Mouse (Mus musculus) MEL (cell line): ENCODE measurements around the gene Dars. TPM values are rescaled to one million over a fixed set of nuclear protein-coding genes. Genes with fewer than 3 reads are reported as not detected.
A peak's percentile ranks its signal among the peaks of the same experiment; 100 is the strongest.

Experiments used
- DNase-seq: peaks from one replicate; pipeline ENCODE4 v3.0.0; 2011; ENCODE audit warnings: low read depth, low spot score
- H3K27ac ChIP-seq: 2 replicates; pipeline ENCODE4 v1.5.1; 2012; ENCODE audit warnings: low read depth, mild to moderate bottlenecking, control low read depth, low read length, moderate library complexity; ENCODE audit not compliant: control insufficient read depth
- H3K27me3 ChIP-seq, 2 experiments: fragments of 150-350 bp in 1 of 2; sonication (generic) in 1 of 2; 2 replicates each; pipeline ENCODE4 v1.6.1; 2012; ENCODE audit warnings: low read length in 2 of 2, mild to moderate bottlenecking in 2 of 2, improper control_type of control experiment in 1 of 2, moderate library complexity in 1 of 2; ENCODE audit not compliant: insufficient read depth in 2 of 2, control insufficient read depth in 1 of 2
- H3K36me3 ChIP-seq, 2 experiments: 2 replicates each; pipeline ENCODE4 v1.6.1; 2012 to 2014; ENCODE audit warnings: low read length in 2 of 2, improper control_type of control experiment in 1 of 2, inconsistent platforms in 1 of 2, mild to moderate bottlenecking in 1 of 2; ENCODE audit not compliant: insufficient read depth in 2 of 2, control insufficient read depth in 1 of 2
- H3K4me1 ChIP-seq, 2 experiments: fragments of 150-350 bp in 1 of 2; sonication (generic) in 1 of 2; 2 replicates each; pipeline ENCODE4 v1.6.1; 2012; ENCODE audit warnings: low read length in 2 of 2, improper control_type of control experiment in 1 of 2, mild to moderate bottlenecking in 1 of 2; ENCODE audit not compliant: insufficient read depth in 2 of 2, control insufficient read depth in 1 of 2
- H3K4me3 ChIP-seq, 2 experiments: fragments of 150-350 bp in 1 of 2; sonication (generic) in 1 of 2; 2 replicates each; pipeline ENCODE4 v1.5.1; 2012; ENCODE audit warnings: low read depth in 2 of 2, low read length in 2 of 2, mild to moderate bottlenecking in 2 of 2, moderate library complexity in 2 of 2, control low read depth in 1 of 2, improper control_type of control experiment in 1 of 2; ENCODE audit not compliant: control insufficient read depth in 1 of 2, insufficient read depth in 1 of 2
- H3K79me2 ChIP-seq: 2 replicates; pipeline ENCODE4 v1.6.1; 2012; ENCODE audit warnings: mild to moderate bottlenecking, low read length, moderate library complexity; ENCODE audit not compliant: control insufficient read depth, poor library complexity, insufficient read depth
- H3K9ac ChIP-seq: 2 replicates; pipeline ENCODE4 v1.6.1; 2012; ENCODE audit warnings: low read depth, mild to moderate bottlenecking, control low read depth, low read length, moderate library complexity; ENCODE audit not compliant: control insufficient read depth, poor library complexity, severe bottlenecking
- H3K9me3 ChIP-seq: fragments of 150-350 bp; sonication (generic); replicated peaks from 2 replicates; pipeline ENCODE4 v1.6.1; 2012; ENCODE audit warnings: mild to moderate bottlenecking, low read length, improper control_type of control experiment, moderate library complexity; ENCODE audit not compliant: insufficient read depth
- CHD1 ChIP-seq: IDR thresholded peaks from 2 replicates; pipeline ENCODE4 v1.6.1; 2012; ENCODE audit warnings: low read depth, mild to moderate bottlenecking, inconsistent platforms, low read length, improper control_type of control experiment
- CTCF ChIP-seq, 3 experiments: IDR thresholded peaks in 2 of 3; conservative IDR thresholded peaks in 1 of 3; 2 replicates each; pipeline ENCODE4 v1.5.1; 2011 to 2012; ENCODE audit warnings: low read length in 3 of 3, low read depth in 2 of 3, mild to moderate bottlenecking in 2 of 3, improper control_type of control experiment in 1 of 3, inconsistent platforms in 1 of 3, mixed read lengths in 1 of 3, moderate library complexity in 1 of 3; ENCODE audit not compliant: control insufficient read depth in 1 of 3, insufficient read depth in 1 of 3, poor library complexity in 1 of 3, severe bottlenecking in 1 of 3
- ELF1 ChIP-seq: IDR thresholded peaks from 2 replicates; pipeline ENCODE4 v1.6.1; 2014; ENCODE audit warnings: low read depth, mild to moderate bottlenecking, inconsistent platforms, low read length, improper control_type of control experiment, moderate library complexity
- EP300 ChIP-seq, 2 experiments: IDR thresholded peaks; 2 replicates each; pipeline ENCODE4 v1.6.1; 2011; ENCODE audit warnings: improper control_type of control experiment in 2 of 2, low read length in 2 of 2, low read depth in 1 of 2, mild to moderate bottlenecking in 1 of 2
- ETS1 ChIP-seq: IDR thresholded peaks from 2 replicates; pipeline ENCODE4 v1.6.1; 2012; ENCODE audit warnings: low read depth, mild to moderate bottlenecking, inconsistent platforms, low read length, improper control_type of control experiment, moderate library complexity
- GABPA ChIP-seq: IDR thresholded peaks from 2 replicates; pipeline ENCODE4 v1.6.1; 2012; ENCODE audit warnings: low read depth, mild to moderate bottlenecking, inconsistent platforms, low read length, improper control_type of control experiment, moderate library complexity
- GATA1 ChIP-seq: IDR thresholded peaks from 2 replicates; pipeline ENCODE4 v1.6.1; 2011; ENCODE audit warnings: low read depth, low read length, improper control_type of control experiment
- HCFC1 ChIP-seq: IDR thresholded peaks from 2 replicates; pipeline ENCODE4 v1.6.1; 2012; ENCODE audit warnings: low read depth, mild to moderate bottlenecking, inconsistent platforms, low read length, improper control_type of control experiment, moderate library complexity
- MAFK ChIP-seq: IDR thresholded peaks from 2 replicates; pipeline ENCODE4 v1.6.1; 2011; ENCODE audit warnings: low read depth, mild to moderate bottlenecking, low read length, improper control_type of control experiment, borderline replicate concordance
- MAX ChIP-seq: IDR thresholded peaks from 2 replicates; pipeline ENCODE4 v1.6.1; 2011; ENCODE audit warnings: low read length, improper control_type of control experiment
- MAZ ChIP-seq: IDR thresholded peaks from 2 replicates; pipeline ENCODE4 v1.6.1; 2012; ENCODE audit warnings: low read depth, mild to moderate bottlenecking, inconsistent platforms, low read length, improper control_type of control experiment
- MEF2A ChIP-seq: IDR thresholded peaks from 2 replicates; pipeline ENCODE4 v1.6.1; 2014; ENCODE audit warnings: low read depth, mild to moderate bottlenecking, inconsistent platforms, low read length, improper control_type of control experiment; ENCODE audit not compliant: poor library complexity, insufficient replicate concordance, severe bottlenecking; ENCODE audit errors: extremely low read depth
- MXI1 ChIP-seq: IDR thresholded peaks from 2 replicates; pipeline ENCODE4 v1.6.1; 2011; ENCODE audit warnings: mild to moderate bottlenecking, low read depth, low read length, improper control_type of control experiment
- MYB ChIP-seq: IDR thresholded peaks from 2 replicates; pipeline ENCODE4 v1.6.1; 2011; ENCODE audit warnings: mild to moderate bottlenecking, low read depth, low read length, improper control_type of control experiment
- MYC ChIP-seq: IDR thresholded peaks from 2 replicates; pipeline ENCODE4 v1.6.1; 2011; ENCODE audit warnings: low read depth, mild to moderate bottlenecking, low read length, improper control_type of control experiment, moderate library complexity
- NELFE ChIP-seq: IDR thresholded peaks from 2 replicates; pipeline ENCODE4 v1.6.1; 2011; ENCODE audit warnings: low read depth, low read length, improper control_type of control experiment
- NRF1 ChIP-seq: IDR thresholded peaks from 2 replicates; pipeline ENCODE4 v1.6.1; 2014; ENCODE audit warnings: low read depth, mild to moderate bottlenecking, inconsistent platforms, low read length, improper control_type of control experiment, moderate library complexity; ENCODE audit not compliant: poor library complexity, insufficient read depth, severe bottlenecking
- POLR2A ChIP-seq, 2 experiments: IDR thresholded peaks; 2 replicates each; pipeline ENCODE4 v1.6.1; 2011 to 2012; ENCODE audit warnings: low read length in 2 of 2, mild to moderate bottlenecking in 2 of 2, control low read depth in 1 of 2, improper control_type of control experiment in 1 of 2, low read depth in 1 of 2, moderate library complexity in 1 of 2; ENCODE audit not compliant: control insufficient read depth in 1 of 2, insufficient read depth in 1 of 2, poor library complexity in 1 of 2
- RAD21 ChIP-seq: IDR thresholded peaks from 2 replicates; pipeline ENCODE4 v1.6.1; 2011; ENCODE audit warnings: mild to moderate bottlenecking, low read depth, low read length, improper control_type of control experiment
- SIN3A ChIP-seq: IDR thresholded peaks from 2 replicates; pipeline ENCODE4 v1.6.1; 2012; ENCODE audit warnings: low read length, improper control_type of control experiment, inconsistent platforms
- TAL1 ChIP-seq: IDR thresholded peaks from 2 replicates; pipeline ENCODE4 v1.6.1; 2012; ENCODE audit warnings: mild to moderate bottlenecking, inconsistent platforms, low read length, moderate library complexity, mixed read lengths
- TBP ChIP-seq: IDR thresholded peaks from 2 replicates; pipeline ENCODE4 v1.8.0; 2011; ENCODE audit warnings: low read depth, low read length, improper control_type of control experiment
- TCF12 ChIP-seq: IDR thresholded peaks from 2 replicates; pipeline ENCODE4 v1.6.1; 2014; ENCODE audit warnings: low read depth, mild to moderate bottlenecking, inconsistent platforms, low read length, improper control_type of control experiment, moderate library complexity
- UBTF ChIP-seq: IDR thresholded peaks from 2 replicates; pipeline ENCODE4 v1.6.1; 2012; ENCODE audit warnings: low read depth, mild to moderate bottlenecking, inconsistent platforms, low read length, improper control_type of control experiment, moderate library complexity, borderline replicate concordance; ENCODE audit not compliant: insufficient read depth
- USF2 ChIP-seq, 2 experiments: IDR thresholded peaks; 2 replicates each; pipeline ENCODE4 v1.6.1; 2011 to 2012; ENCODE audit warnings: improper control_type of control experiment in 2 of 2, low read length in 2 of 2, borderline replicate concordance in 1 of 2, inconsistent platforms in 1 of 2, low read depth in 1 of 2, mild to moderate bottlenecking in 1 of 2; ENCODE audit not compliant: insufficient read depth in 1 of 2
- ZNF384 ChIP-seq: IDR thresholded peaks from 2 replicates; pipeline ENCODE4 v1.6.1; 2012; ENCODE audit warnings: low read depth, mild to moderate bottlenecking, inconsistent platforms, low read length, improper control_type of control experiment
- polyA plus RNA-seq, 2 experiments: library from polyadenylated mRNA; stranded (reverse) in 1 of 2; unstranded in 1 of 2; fragments of >175 nt in 1 of 2; fragments of >200 nt in 1 of 2; gene quantifications; 2 replicates each; pipeline versions ENCODE4 v1.2.1 to v1.2.4; 2012; ENCODE audit warnings: low replicate concordance in 2 of 2, low read depth in 1 of 2; ENCODE audit not compliant: insufficient read length in 2 of 2, insufficient read depth in 1 of 2, missing spikeins in 1 of 2
- total RNA-seq: library from RNA; depleted of rRNA; stranded (reverse); fragments of 300-350 nt; gene quantifications from 2 replicates; pipeline ENCODE4 v1.2.3, GENCODE M21; 2012

The Dars gene
- total and polyA plus RNA-seq, 3 experiments = 95.2 to 104 TPM; not detected in 1

DNA sequence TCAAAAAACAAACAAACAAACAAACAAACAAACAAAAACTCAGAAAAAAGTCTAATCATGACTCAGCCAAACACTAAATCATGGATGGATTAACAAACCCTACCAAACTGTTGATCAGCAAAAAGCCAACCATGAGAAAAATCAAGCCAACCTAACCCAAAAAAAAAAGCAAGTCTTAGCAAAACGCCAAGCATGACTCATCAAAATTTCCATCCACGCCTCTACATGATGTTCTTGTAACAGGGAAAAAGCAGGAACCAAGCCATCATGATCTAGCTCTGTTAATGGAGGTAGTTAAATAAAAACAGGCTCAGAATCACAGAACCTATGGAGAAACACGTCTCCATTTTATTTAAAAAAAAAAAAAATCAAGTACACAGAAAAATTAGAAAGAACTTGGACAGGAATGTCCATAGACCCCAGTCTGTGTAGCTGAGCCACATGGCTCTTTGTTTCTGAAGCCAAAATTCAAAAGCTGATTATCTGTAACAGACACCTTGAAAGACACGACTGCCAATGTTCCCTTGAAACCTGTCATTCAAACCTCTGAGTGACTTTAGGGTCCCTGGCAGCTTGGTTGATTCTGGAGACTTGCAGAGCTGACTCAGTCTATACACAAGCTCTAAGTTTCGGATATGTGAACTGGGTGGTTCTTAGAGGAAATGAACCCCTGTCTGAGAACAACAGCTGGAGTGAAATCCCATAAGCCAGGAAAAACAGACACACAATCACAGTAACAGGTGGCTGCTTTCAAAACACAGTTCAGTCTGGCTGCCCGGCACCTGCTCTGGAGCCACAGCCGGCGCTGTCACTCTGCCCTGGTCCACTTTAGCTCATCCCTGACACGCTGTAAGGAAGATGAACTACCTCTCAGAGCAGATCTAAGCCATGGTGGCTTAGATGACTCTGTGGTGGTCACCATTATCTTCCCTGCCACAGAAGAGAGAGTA lies 27.0 kb upstream of the Dars start:
- Histone ChIP-seq H3K9ac (peak overlapping the region; percentile 46; the same call in 1 of the 2 replicates), H3K9me3 (no peaks in the 10 kb centered on the region), H3K27ac (peak overlapping the region; percentile 57; the same call in 1 of the 2 replicates), H3K36me3 (peaks cover 0 to 15% of the 10 kb centered on the region in 2 experiments; a peak in 2 of 4 replicates), H3K4me1 (peaks cover 8 to 24% of the 10 kb centered on the region in 2 experiments), H3K4me3 (peak overlapping the region; percentile 11 to 19; a peak in 3 of 4 replicates)
- DNase-seq = peak; percentile 81
- no peak for TF ChIP-seq MEF2A
- TF ChIP-seq UBTF = no peak
- peak; percentile 89 for TF ChIP-seq ZNF384
- peak; percentile 64 for TF ChIP-seq TAL1
- TF ChIP-seq TCF12 = peak; percentile 55
- peak; percentile 40; the same call in 1 of the 2 replicates for TF ChIP-seq SIN3A
- 0 out of 2 replicates have a peak, but pooled peaks have one; percentile 17 for TF ChIP-seq TBP
- no peak for TF ChIP-seq USF2 (IDR thresholded peaks at IDR 0.05; ENCODE audit: borderline replicate concordance in 1 of 2, insufficient read depth in 1 of 2, low read depth in 1 of 2, low read length in 2 of 2)
- no peak for TF ChIP-seq CHD1
- no peak for TF ChIP-seq HCFC1
- TF ChIP-seq MAX = peak; percentile 65; the same call in 1 of the 2 replicates
- TF ChIP-seq CTCF (IDR thresholded peaks at IDR 0.05 in 2 of 3, conservative IDR thresholded peaks at IDR 0.05 in 1 of 3; ENCODE audit: control insufficient read depth in 1 of 3, insufficient read depth in 1 of 3, low read depth in 2 of 3, low read length in 3 of 3, poor library complexity in 1 of 3, severe bottlenecking in 1 of 3) = no peak
- no peak for TF ChIP-seq ELF1
- TF ChIP-seq MAFK = peak; percentile 83
- no peak for TF ChIP-seq MYB
- peak; percentile 44; the same call in 1 of the 2 replicates for TF ChIP-seq GATA1
- TF ChIP-seq MAZ = no peak
- no peak for TF ChIP-seq NELFE
- peak; percentile 71 for TF ChIP-seq MXI1
- TF ChIP-seq NRF1 = no peak
- TF ChIP-seq RAD21 = no peak
- TF ChIP-seq ETS1 = peak; percentile 54
- TF ChIP-seq GABPA = peak; percentile 76; the same call in 1 of the 2 replicates
- TF ChIP-seq MYC = peak; percentile 48
- no peak for TF ChIP-seq POLR2A (IDR thresholded peaks at IDR 0.05; ENCODE audit: control insufficient read depth in 1 of 2, insufficient read depth in 1 of 2, low read depth in 1 of 2, low read length in 2 of 2, poor library complexity in 1 of 2)
- TF ChIP-seq EP300 (IDR thresholded peaks at IDR 0.05; ENCODE audit: low read depth in 1 of 2, low read length in 2 of 2) = peak in 1 of 2 experiments; percentile 46; a peak in 3 of 4 replicates
- TF ChIP-seq, all 39 proteins: peak for 13
- H3K27me3 ChIP-seq = no peaks in the 10 kb centered on the region
- H3K79me2 ChIP-seq = no peaks in the 10 kb centered on the region
